Mouse (Mus musculus) R1 (cell line): Measurements from ENCODE around the gene Upf1.

Source experiments
- DNase-seq: peaks from one replicate; pipeline ENCODE4 v3.0.0-alpha.2; 2018; ENCODE audit warnings: low read depth, low spot score

Gene Upf1

GRCm38 (mm10) chr8:70353194-70353817 is at the start of gene Upf1:
Gene Upf1 (minus strand): TSS chr8:70353278.
- DNase-seq: peak; percentile 98

- no peak for DNase-seq
Observed at GRCm38 (mm10) chr8:70397611-70398563, 44.8 kb upstream of the Upf1 start.

GRCm38 (mm10) chr8:70396184-70396583 is 43.1 kb upstream of the Upf1 start:
- DNase-seq: no peak

GRCm38 (mm10) chr8:70395649-70396048 is 42.6 kb upstream of the Upf1 start:
- DNase-seq: no peak

GRCm38 (mm10) chr8:70394269-70394998 is 41.4 kb upstream of the Upf1 start:
- no peak for DNase-seq

GRCm38 (mm10) chr8:70393087-70393486 is 40.0 kb upstream of the Upf1 start:
- DNase-seq: peak; percentile 96

GRCm38 (mm10) chr8:70389678-70390077 is 36.6 kb upstream of the Upf1 start:
- DNase-seq: no peak

GRCm38 (mm10) chr8:70383287-70383686 is 30.2 kb upstream of the Upf1 start:
- peak; percentile 65 for DNase-seq

GRCm38 (mm10) chr8:70380069-70380468 is 27.0 kb upstream of the Upf1 start:
- no peak for DNase-seq

GRCm38 (mm10) chr8:70377049-70377448 is 24.0 kb upstream of the Upf1 start:
- no peak for DNase-seq

GRCm38 (mm10) chr8:70376275-70376741 is 23.2 kb upstream of the Upf1 start:
- DNase-seq: no peak

- DNase-seq: no peak
Observed at GRCm38 (mm10) chr8:70375212-70375859, 22.3 kb upstream of the Upf1 start.

GRCm38 (mm10) chr8:70374318-70374927 is 21.3 kb upstream of the Upf1 start:
- DNase-seq: peak; percentile 90

- DNase-seq: no peak
Observed at GRCm38 (mm10) chr8:70373397-70374317, 20.6 kb upstream of the Upf1 start, which contains the start of gene Comp. Gene Comp (plus strand): TSS chr8:70373558.

- DNase-seq: no peak
Observed at GRCm38 (mm10) chr8:70371951-70372350, 18.9 kb upstream of the Upf1 start.

- DNase-seq: no peak
Observed at GRCm38 (mm10) chr8:70370476-70370875, 17.4 kb upstream of the Upf1 start.

- no peak for DNase-seq
Observed at GRCm38 (mm10) chr8:70366588-70366987, 13.5 kb upstream of the Upf1 start.

- DNase-seq: no peak
Observed at GRCm38 (mm10) chr8:70364066-70364465, 11.0 kb upstream of the Upf1 start.

GRCm38 (mm10) chr8:70361484-70362032 is 8.5 kb upstream of the Upf1 start:
- DNase-seq: no peak

- peak; percentile 86 for DNase-seq
Observed at GRCm38 (mm10) chr8:70360769-70361168, 7.7 kb upstream of the Upf1 start.
